Mouse (Mus musculus): ENCODE data around the gene Neurod1. TPM values are rescaled to one million over a fixed set of nuclear protein-coding genes. Genes with fewer than 3 reads are reported as not detected.

Gene Neurod1
- polyA plus RNA-seq (2014; fragmentation: Illumina TruSeq; extraction: RNeasy Lipid Tissue Mini Kit (QIAGEN cat#74804); ENCODE audit: low read depth, low replicate concordance): not detected

DNA sequence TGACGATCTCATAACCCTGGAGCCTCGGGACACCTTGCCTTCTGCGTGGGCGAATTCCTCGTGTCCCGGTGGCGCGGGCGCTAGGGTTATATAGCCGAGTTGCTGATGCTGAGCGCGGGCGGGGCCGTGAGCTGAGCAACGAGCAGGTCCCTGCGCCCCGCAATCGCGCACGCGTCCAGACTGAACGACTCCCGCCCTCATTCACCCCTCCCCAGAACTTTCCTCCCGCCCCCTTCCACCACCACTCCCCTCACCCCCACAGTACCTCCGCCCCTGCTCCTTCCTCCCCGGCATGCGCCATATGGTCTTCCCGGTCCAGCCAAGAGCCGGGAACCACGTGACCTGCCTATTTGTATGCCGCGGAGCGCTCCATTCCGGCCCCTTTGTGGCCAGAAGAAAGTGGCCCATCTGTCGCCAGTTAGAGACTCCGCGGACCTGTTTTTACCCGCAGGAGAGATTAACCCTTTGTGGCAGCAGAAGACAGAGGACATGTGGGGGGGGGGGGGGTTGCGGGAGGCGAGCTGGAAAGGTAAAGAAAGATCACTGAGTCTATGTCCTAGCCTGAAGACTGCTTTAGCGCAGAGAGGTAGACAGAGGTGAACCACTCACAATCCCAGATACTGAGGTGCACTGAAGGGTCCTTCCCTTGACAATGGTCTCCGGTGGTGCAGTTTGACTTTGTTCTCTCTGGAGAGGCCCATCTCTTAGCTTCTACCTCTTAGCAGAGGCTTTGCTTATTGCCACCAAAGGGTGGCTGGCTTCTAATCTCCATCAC, at the start of gene Neurod1, which contains the start of gene Cerkl:
Neurod1 (minus strand) TSS at position 177 of the 775 bp plus-strand sequence.
Cerkl (minus strand) TSS at position 211 of the 775 bp plus-strand sequence.

Other genes with a start within 250 kb of the Neurod1 start
- gene Itga4, start 201.3 kb downstream of the Neurod1 start, polyA plus RNA-seq (2014; fragmentation: Illumina TruSeq; extraction: RNeasy Lipid Tissue Mini Kit (QIAGEN cat#74804); ENCODE audit: low read depth, low replicate concordance): 1.5 TPM
- 6.7 TPM for gene Cerkl, start within 50 bp of the Neurod1 start, polyA plus RNA-seq (2014; fragmentation: Illumina TruSeq; extraction: RNeasy Lipid Tissue Mini Kit (QIAGEN cat#74804); ENCODE audit: low read depth, low replicate concordance)
- gene Itprid2, start 178.6 kb upstream of the Neurod1 start, polyA plus RNA-seq (2014; fragmentation: Illumina TruSeq; extraction: RNeasy Lipid Tissue Mini Kit (QIAGEN cat#74804); ENCODE audit: low read depth, low replicate concordance): 31.3 TPM